Mouse (Mus musculus): ENCODE results near the gene Clec2i. TPM values are rescaled to one million over a fixed set of nuclear protein-coding genes. Genes with fewer than 3 reads are reported as not detected.
A peak's percentile ranks its signal among the peaks of the same experiment; 100 is the strongest.
"Not testable (repeated sequence)": the region's sequence is repeated elsewhere in the genome, so short reads cannot be mapped to it uniquely, and the experiment has no call there.

Gene Clec2i
- total RNA-seq, 2 experiments from 2014 or later: not detected

- intact Hi-C loops (cut with DNase I): no loop called here
- no peak for DNase-seq (ENCODE audit: low spot score in 2 of 2)
Measured at GRCm38 (mm10) chr6:128851151-128851550, 36.2 kb upstream of the Clec2i start.

- intact Hi-C loops (cut with DNase I): no loop called here
- no peak for DNase-seq (ENCODE audit: low spot score in 2 of 2)
Measured at GRCm38 (mm10) chr6:128852766-128853165, 34.6 kb upstream of the Clec2i start.

- intact Hi-C loops (cut with DNase I): loop anchor here (1.0 to 2.0 kb wide), 3 partner anchors 213 to 513 kb away; no protein-coding TSS in a partner anchor
- DNase-seq (ENCODE audit: low spot score in 2 of 2): peak; percentile 62 to 76
Measured at GRCm38 (mm10) chr6:128854024-128854820, 33.2 kb upstream of the Clec2i start.

GRCm38 (mm10) chr6:128854895-128855294 lies 32.5 kb upstream of the Clec2i start:
- intact Hi-C loops (cut with DNase I): loop anchor here (1.0 to 2.0 kb wide), 3 partner anchors 212 to 512 kb away; no protein-coding TSS in a partner anchor
- no peak for DNase-seq (ENCODE audit: low spot score in 2 of 2)

- DNase-seq (ENCODE audit: low spot score in 2 of 2): no peak
- intact Hi-C loops (cut with DNase I): loop anchor here (2.0 kb wide), 2 partner anchors 399 to 511 kb away; no protein-coding TSS in a partner anchor
Measured at GRCm38 (mm10) chr6:128855477-128855876, 31.9 kb upstream of the Clec2i start.

- peak; percentile 39 to 50 for DNase-seq (ENCODE audit: low spot score in 2 of 2)
- intact Hi-C loops (cut with DNase I): no loop called here
Measured at GRCm38 (mm10) chr6:128856250-128856649, 31.1 kb upstream of the Clec2i start.

GRCm38 (mm10) chr6:128857976-128858375 lies 29.4 kb upstream of the Clec2i start:
- intact Hi-C loops (cut with DNase I): no loop called here

GRCm38 (mm10) chr6:128868861-128869260 lies 18.5 kb upstream of the Clec2i start:
- intact Hi-C loops (cut with DNase I): no loop called here

More at GRCm38 (mm10) chr6:128857976-128858375, 29.4 kb upstream of the Clec2i start:
- DNase-seq (ENCODE audit: low spot score in 2 of 2): no peak

GRCm38 (mm10) chr6:128871910-128872610 lies 15.3 kb upstream of the Clec2i start:
- no peak for DNase-seq (ENCODE audit: low spot score in 2 of 2)
- intact Hi-C loops (cut with DNase I): no loop called here

More at GRCm38 (mm10) chr6:128868861-128869260, 18.5 kb upstream of the Clec2i start:
- no peak for DNase-seq (ENCODE audit: low spot score in 2 of 2)

GRCm38 (mm10) chr6:128888834-128889233 lies 1.4 kb downstream of the Clec2i start:
- intact Hi-C loops (cut with DNase I): no loop called here
- no peak for DNase-seq (ENCODE audit: low spot score in 2 of 2)

GRCm38 (mm10) chr6:128890948-128891355 lies 3.6 kb downstream of the Clec2i start, which contains the start of gene BC035044:
Gene BC035044 (minus strand): TSS chr6:128891126.
- intact Hi-C loops (cut with DNase I): loop anchor here (1.0 to 2.0 kb wide), 3 partner anchors 78 to 293 kb away; no protein-coding TSS in a partner anchor

GRCm38 (mm10) chr6:128895404-128896001 lies 8.1 kb downstream of the Clec2i start:
- intact Hi-C loops (cut with DNase I): no loop called here

More at GRCm38 (mm10) chr6:128890948-128891355, 3.6 kb downstream of the Clec2i start, which contains the start of gene BC035044:
- DNase-seq (ENCODE audit: low spot score in 2 of 2): no peak

GRCm38 (mm10) chr6:128900044-128900443 lies 12.7 kb downstream of the Clec2i start:
- intact Hi-C loops (cut with DNase I): no loop called here
- no peak for DNase-seq (ENCODE audit: low spot score in 2 of 2)

More at GRCm38 (mm10) chr6:128895404-128896001, 8.1 kb downstream of the Clec2i start:
- no peak for DNase-seq (ENCODE audit: low spot score in 2 of 2)

- DNase-seq (ENCODE audit: low spot score in 2 of 2); intact Hi-C loops (cut with DNase I): not testable (repeated sequence)
Measured at GRCm38 (mm10) chr6:128900796-128901552, 13.6 kb downstream of the Clec2i start.

GRCm38 (mm10) chr6:128913598-128914254 lies 26.3 kb downstream of the Clec2i start:
- intact Hi-C loops (cut with DNase I): no loop called here

GRCm38 (mm10) chr6:128917322-128917721 lies 29.9 kb downstream of the Clec2i start:
- intact Hi-C loops (cut with DNase I): no loop called here
- no peak for DNase-seq (ENCODE audit: low spot score in 2 of 2)

More at GRCm38 (mm10) chr6:128913598-128914254, 26.3 kb downstream of the Clec2i start:
- no peak for DNase-seq (ENCODE audit: low spot score in 2 of 2)

- DNase-seq (ENCODE audit: low spot score in 2 of 2): no peak
- intact Hi-C loops (cut with DNase I): no loop called here
Measured at GRCm38 (mm10) chr6:128933050-128933449, 45.7 kb downstream of the Clec2i start.

- DNase-seq (ENCODE audit: low spot score in 2 of 2); intact Hi-C loops (cut with DNase I): not testable (repeated sequence)
Measured at GRCm38 (mm10) chr6:128934081-128934480, 46.7 kb downstream of the Clec2i start, which contains the start of gene Clec2g. Gene Clec2g (plus strand): TSS chr6:128934381.

Data from left cerebral cortex, postnatal 25 days (tissue).